Mouse (Mus musculus) lung, adult 2 months (tissue): ENCODE measurements at regions not wholly inside any gene's neighbourhood (a gene's known extent, or its start where the extent isn't known, plus 50 kb on each side); places are given as distances from the start of the nearest gene placed in this dataset.

ENCODE experiments used
- CTCF ChIP-seq: fragments of 200-500 bp; IDR thresholded peaks from 2 replicates; pipeline ENCODE4 v1.5.1; 2011; ENCODE audit warnings: mild to moderate bottlenecking, low read length, control low read depth; ENCODE audit not compliant: insufficient read depth
- POLR2A ChIP-seq: fragments of 200-500 bp; IDR thresholded peaks from 2 replicates; pipeline ENCODE4 v1.6.1; 2011; ENCODE audit warnings: low read depth, mild to moderate bottlenecking, control low read depth, low read length, borderline replicate concordance; ENCODE audit errors: extremely low read depth

DNA sequence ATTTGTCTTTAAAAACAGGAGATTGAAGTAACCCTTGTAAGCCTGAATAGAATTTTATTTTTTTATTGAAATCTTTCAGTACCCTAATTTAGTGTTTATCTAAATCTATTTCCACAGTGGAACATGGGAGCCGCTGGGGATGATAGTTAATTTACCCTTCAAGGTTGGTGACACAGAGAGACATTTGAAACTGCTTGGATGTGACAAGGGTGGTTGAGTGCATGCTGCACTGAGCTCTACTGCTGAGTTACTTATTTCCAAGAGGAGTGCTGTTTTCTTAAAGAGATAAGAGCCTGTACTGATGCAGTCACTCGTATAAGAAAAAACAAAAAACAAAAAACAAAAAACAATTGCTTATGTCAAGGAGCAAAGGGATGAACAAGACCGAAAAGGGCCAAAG lies 123.7 kb upstream of the Map3k1 start:
- no peak for TF ChIP-seq CTCF
- TF ChIP-seq POLR2A, result no peak
